Mouse (Mus musculus) spleen, adult 2 months (tissue): ENCODE measurements around the gene Pnmt.

Source experiments
- CTCF ChIP-seq: fragments of 200-500 bp; IDR thresholded peaks from 2 replicates; pipeline ENCODE4 v1.5.1; 2011; ENCODE audit warnings: mild to moderate bottlenecking, inconsistent platforms; ENCODE audit not compliant: insufficient read depth, insufficient read length, insufficient replicate concordance; ENCODE audit errors: extremely low read depth
- POLR2A ChIP-seq: fragments of 200-500 bp; IDR thresholded peaks from 2 replicates; pipeline ENCODE4 v1.6.1; 2011; ENCODE audit warnings: low read depth, low read length, inconsistent platforms

GRCm38 (mm10) chr11:98380106-98380505, 6.1 kb upstream of the Pnmt start:
- TF ChIP-seq CTCF (no peak), POLR2A (no peak)
